Mouse (Mus musculus) thymus, adult 2 months (tissue): ENCODE data around the gene Gm6205.
"Not testable (repeated sequence)": the region's sequence is repeated elsewhere in the genome, so short reads cannot be mapped to it uniquely, and the experiment has no call there.

ENCODE experiments used
- CTCF ChIP-seq: fragments of 200-500 bp; IDR thresholded peaks from 2 replicates; pipeline ENCODE4 v1.5.1; 2012; ENCODE audit warnings: mild to moderate bottlenecking, control low read depth, low read length, moderate library complexity, borderline replicate concordance; ENCODE audit not compliant: control insufficient read depth, poor library complexity, insufficient read depth; ENCODE audit errors: extremely low read depth
- POLR2A ChIP-seq: fragments of 200-500 bp; IDR thresholded peaks from 2 replicates; pipeline ENCODE4 v1.6.1; 2012; ENCODE audit warnings: mild to moderate bottlenecking, low read length, control low read depth, moderate library complexity; ENCODE audit not compliant: control insufficient read depth, poor library complexity, insufficient read depth; ENCODE audit errors: extremely low read depth

- not testable (repeated sequence) for TF ChIP-seq CTCF, POLR2A
These were observed 31.9 kb upstream of the Gm6205 start, which contains the start of gene Gm3147 for GRCm38 (mm10) chr5:94616242-94616641.
